Mouse (Mus musculus) stomach, embryonic 14.5 days (tissue): ENCODE results near the gene Tsga10. TPM values are rescaled to one million over a fixed set of nuclear protein-coding genes. Genes with fewer than 3 reads are reported as not detected.

Experiments
- ATAC-seq: fragments of 200-750 bp; cut with Nextera tagmentation; 2 replicates; pipeline ENCODE4 v1.8.0; 2017; ENCODE audit warnings: low read depth, moderate TSS enrichment; ENCODE audit not compliant: insufficient number of reproducible peaks, insufficient read depth, low FRiP score
- H3K27ac ChIP-seq: fragments of 300-500 bp; sonication (generic); 2 replicates; pipeline ENCODE4 v1.5.1; 2014; ENCODE audit warnings: mild to moderate bottlenecking, low read length, moderate library complexity, mixed read lengths
- H3K27me3 ChIP-seq: fragments of 300-500 bp; sonication (generic); 2 replicates; pipeline ENCODE4 v1.6.1; 2014; ENCODE audit warnings: low read length, control low read depth, mixed read lengths; ENCODE audit not compliant: control insufficient read depth, insufficient read depth
- H3K36me3 ChIP-seq: fragments of 300-500 bp; sonication (generic); 2 replicates; pipeline ENCODE4 v1.6.1; 2014; ENCODE audit warnings: mild to moderate bottlenecking, control low read depth, low read length, moderate library complexity, mixed read lengths; ENCODE audit not compliant: control insufficient read depth, insufficient read depth
- H3K4me1 ChIP-seq: fragments of 300-500 bp; sonication (generic); 2 replicates; pipeline ENCODE4 v1.6.1; 2014; ENCODE audit warnings: low read length, control low read depth, mixed read lengths; ENCODE audit not compliant: control insufficient read depth, insufficient read depth
- H3K4me2 ChIP-seq: fragments of 300-500 bp; sonication (generic); replicated peaks from 2 replicates; pipeline ENCODE4 v1.6.1; 2014; ENCODE audit warnings: low read depth, low read length, control low read depth
- H3K4me3 ChIP-seq: fragments of 300-500 bp; sonication (generic); 2 replicates; pipeline ENCODE4 v1.5.1; 2014; ENCODE audit warnings: low read depth, low read length, control low read depth
- H3K9ac ChIP-seq: fragments of 300-500 bp; sonication (generic); replicated peaks from 2 replicates; pipeline ENCODE4 v1.6.1; 2014; ENCODE audit warnings: low read depth, mild to moderate bottlenecking, control low read depth, low read length, moderate library complexity, mixed read lengths
- H3K9me3 ChIP-seq: fragments of 300-500 bp; sonication (generic); 2 replicates; pipeline ENCODE4 v1.6.1; 2016; ENCODE audit warnings: low read depth, low read length, control low read depth; ENCODE audit not compliant: control insufficient read depth
- WGBS: fragments of 180-500 bp; shearing (Covaris S2); extraction: QIAGEN DNeasy Blood & Tissue Kit; methylation state at CpG from one replicate; pipeline ENCODE4 v1.1.7; 2014; 5-methylcytosine and 5-hydroxymethylcytosine counted together
- polyA plus RNA-seq: library from polyadenylated mRNA; unstranded; fragments of >200 nt; fragmentation: Nextera tagmentation; extraction: Ambion mirVana; gene quantifications from 2 replicates; pipeline ENCODE4 v1.2.1, GENCODE M21; 2014

Tsga10 gene
- polyA plus RNA-seq, 1 experiment from 2014 or later: 6.1 TPM

DNA sequence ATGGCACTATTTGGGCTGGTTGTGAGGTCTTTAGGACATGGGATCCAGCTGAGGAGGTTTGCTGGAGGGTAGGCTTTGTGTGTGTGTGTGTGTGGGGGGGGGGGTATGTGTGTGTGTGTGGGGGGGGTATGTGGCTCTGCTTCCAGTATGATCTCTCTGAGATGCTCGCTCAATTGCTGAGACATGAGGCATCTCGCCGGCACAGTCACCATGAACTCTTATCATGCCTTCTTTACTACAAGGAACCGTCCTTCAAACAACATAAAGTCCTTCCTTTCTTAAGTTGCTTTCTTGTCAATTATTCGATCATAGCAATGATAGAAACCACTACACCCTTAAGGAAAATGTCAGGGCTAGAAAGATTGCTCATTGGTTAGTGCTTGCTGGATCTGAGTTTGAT is 155.1 kb downstream of the Tsga10 start:
- Histone ChIP-seq H3K9me3 (no peaks in the 10 kb centered on the region), H3K27me3 (no peaks in the 10 kb centered on the region), H3K4me3 (no peak overlapping the region), H3K4me1 (no peaks in the 10 kb centered on the region), H3K9ac (no peak overlapping the region), H3K4me2 (no peak overlapping the region), H3K27ac (no peak overlapping the region), H3K36me3 (no peaks in the 10 kb centered on the region)
- no peak for ATAC-seq
- 93% methylated on average over 5 of the region's 5 CpGs for WGBS

- Histone ChIP-seq H3K27ac (no peak overlapping the region), H3K9me3 (no peaks in the 10 kb centered on the region), H3K27me3 (no peaks in the 10 kb centered on the region), H3K36me3 (no peaks in the 10 kb centered on the region), H3K4me2 (no peak overlapping the region), H3K4me3 (no peak overlapping the region), H3K4me1 (no peaks in the 10 kb centered on the region), H3K9ac (no peak overlapping the region)
- no peak for ATAC-seq
- WGBS: 69% methylated on average over 8 of the region's 8 CpGs
Observed at GRCm38 (mm10) chr1:37709736-37710135, 156.5 kb downstream of the Tsga10 start.

DNA sequence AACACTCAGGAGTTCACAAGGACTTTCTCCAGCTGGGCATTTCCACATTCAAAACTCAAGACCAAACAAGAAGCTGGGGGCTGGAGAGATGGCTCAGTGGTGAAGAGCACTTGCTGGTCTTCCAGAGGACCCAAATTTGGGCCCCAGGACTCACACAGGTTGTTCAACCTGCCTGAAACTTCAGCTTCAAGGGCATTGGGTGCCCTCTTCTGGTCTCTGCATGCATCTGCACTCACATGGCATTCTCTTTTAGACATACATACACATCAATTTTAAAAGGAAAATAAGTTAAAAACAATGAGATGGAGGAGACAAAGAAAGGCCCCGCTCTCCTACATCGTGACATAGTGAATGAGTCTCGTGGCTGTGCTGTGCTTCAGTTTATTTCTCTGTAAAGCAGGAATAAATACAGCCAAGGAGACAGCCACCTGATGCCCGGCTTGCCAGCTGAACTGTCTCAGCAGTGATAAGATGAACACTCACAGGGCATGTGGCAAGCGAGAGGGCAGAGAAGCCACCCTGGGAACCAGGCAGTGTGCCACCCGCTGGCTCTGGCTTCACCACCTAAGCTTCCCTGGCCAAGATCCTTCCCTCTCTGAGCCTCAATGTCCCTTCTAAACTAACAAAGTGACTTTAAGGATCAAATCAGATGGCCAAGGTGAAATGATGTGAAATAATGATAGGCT is 157.8 kb downstream of the Tsga10 start:
- H3K4me3 ChIP-seq: no peak overlapping the region
- H3K36me3 ChIP-seq: no peaks in the 10 kb centered on the region
- H3K27ac ChIP-seq: no peak overlapping the region
- no peaks in the 10 kb centered on the region for H3K9me3 ChIP-seq
- H3K27me3 ChIP-seq: no peaks in the 10 kb centered on the region
- H3K9ac ChIP-seq: no peak overlapping the region
- H3K4me1 ChIP-seq: no peaks in the 10 kb centered on the region
- 88% methylated on average over 6 of the region's 6 CpGs for WGBS
- no peak for ATAC-seq
- no peak overlapping the region for H3K4me2 ChIP-seq

Other genes starting within 250 kb of the Tsga10 start
- gene 2010300C02Rik, start 146.3 kb downstream of the Tsga10 start, polyA plus RNA-seq: 6.6 and 8.0 TPM in 2 replicates
- 8.5 and 10.2 TPM in 2 replicates for gene Lipt1, start 5.3 kb upstream of the Tsga10 start, polyA plus RNA-seq
- gene Mitd1, start 24.0 kb upstream of the Tsga10 start, polyA plus RNA-seq: 28.8 and 33.0 TPM in 2 replicates
- 249 and 272 TPM in 2 replicates for gene Mrpl30, start 24.0 kb upstream of the Tsga10 start, polyA plus RNA-seq
- not detected in 2 replicates for gene Lyg2, start 50.1 kb upstream of the Tsga10 start, polyA plus RNA-seq
- not detected in 2 replicates for gene Lyg1, start 91.3 kb upstream of the Tsga10 start, polyA plus RNA-seq
- gene Txndc9, start 131.5 kb upstream of the Tsga10 start, polyA plus RNA-seq: 132 and 144 TPM in 2 replicates
- 29.5 and 30.4 TPM in 2 replicates for gene Eif5b, start 131.6 kb upstream of the Tsga10 start, polyA plus RNA-seq